Mouse (Mus musculus) MEL (cell line): ENCODE data around the gene Mylk4. TPM values are rescaled to one million over a fixed set of nuclear protein-coding genes. Genes with fewer than 3 reads are reported as not detected.

Source experiments
- DNase-seq: peaks from one replicate; pipeline ENCODE4 v3.0.0; 2011; ENCODE audit warnings: low read depth, low spot score
- H3K27ac ChIP-seq: 2 replicates; pipeline ENCODE4 v1.5.1; 2012; ENCODE audit warnings: low read depth, mild to moderate bottlenecking, control low read depth, low read length, moderate library complexity; ENCODE audit not compliant: control insufficient read depth
- H3K27me3 ChIP-seq, 2 experiments: fragments of 150-350 bp in 1 of 2; sonication (generic) in 1 of 2; 2 replicates each; pipeline ENCODE4 v1.6.1; 2012; ENCODE audit warnings: low read length in 2 of 2, mild to moderate bottlenecking in 2 of 2, improper control_type of control experiment in 1 of 2, moderate library complexity in 1 of 2; ENCODE audit not compliant: insufficient read depth in 2 of 2, control insufficient read depth in 1 of 2
- H3K36me3 ChIP-seq, 2 experiments: 2 replicates each; pipeline ENCODE4 v1.6.1; 2012 to 2014; ENCODE audit warnings: low read length in 2 of 2, improper control_type of control experiment in 1 of 2, inconsistent platforms in 1 of 2, mild to moderate bottlenecking in 1 of 2; ENCODE audit not compliant: insufficient read depth in 2 of 2, control insufficient read depth in 1 of 2
- H3K4me1 ChIP-seq, 2 experiments: fragments of 150-350 bp in 1 of 2; sonication (generic) in 1 of 2; 2 replicates each; pipeline ENCODE4 v1.6.1; 2012; ENCODE audit warnings: low read length in 2 of 2, improper control_type of control experiment in 1 of 2, mild to moderate bottlenecking in 1 of 2; ENCODE audit not compliant: insufficient read depth in 2 of 2, control insufficient read depth in 1 of 2
- H3K4me3 ChIP-seq, 2 experiments: fragments of 150-350 bp in 1 of 2; sonication (generic) in 1 of 2; 2 replicates each; pipeline ENCODE4 v1.5.1; 2012; ENCODE audit warnings: low read depth in 2 of 2, low read length in 2 of 2, mild to moderate bottlenecking in 2 of 2, moderate library complexity in 2 of 2, control low read depth in 1 of 2, improper control_type of control experiment in 1 of 2; ENCODE audit not compliant: control insufficient read depth in 1 of 2, insufficient read depth in 1 of 2
- H3K79me2 ChIP-seq: 2 replicates; pipeline ENCODE4 v1.6.1; 2012; ENCODE audit warnings: mild to moderate bottlenecking, low read length, moderate library complexity; ENCODE audit not compliant: control insufficient read depth, poor library complexity, insufficient read depth
- H3K9ac ChIP-seq: 2 replicates; pipeline ENCODE4 v1.6.1; 2012; ENCODE audit warnings: low read depth, mild to moderate bottlenecking, control low read depth, low read length, moderate library complexity; ENCODE audit not compliant: control insufficient read depth, poor library complexity, severe bottlenecking
- H3K9me3 ChIP-seq: fragments of 150-350 bp; sonication (generic); replicated peaks from 2 replicates; pipeline ENCODE4 v1.6.1; 2012; ENCODE audit warnings: mild to moderate bottlenecking, low read length, improper control_type of control experiment, moderate library complexity; ENCODE audit not compliant: insufficient read depth
- BHLHE40 ChIP-seq: IDR thresholded peaks from 2 replicates; pipeline ENCODE4 v1.6.1; 2012; ENCODE audit warnings: low read depth, mild to moderate bottlenecking, inconsistent platforms, low read length, improper control_type of control experiment, borderline replicate concordance
- CHD1 ChIP-seq: IDR thresholded peaks from 2 replicates; pipeline ENCODE4 v1.6.1; 2012; ENCODE audit warnings: low read depth, mild to moderate bottlenecking, inconsistent platforms, low read length, improper control_type of control experiment
- CTCF ChIP-seq, 3 experiments: IDR thresholded peaks in 2 of 3; conservative IDR thresholded peaks in 1 of 3; 2 replicates each; pipeline ENCODE4 v1.5.1; 2011 to 2012; ENCODE audit warnings: low read length in 3 of 3, low read depth in 2 of 3, mild to moderate bottlenecking in 2 of 3, improper control_type of control experiment in 1 of 3, inconsistent platforms in 1 of 3, mixed read lengths in 1 of 3, moderate library complexity in 1 of 3; ENCODE audit not compliant: control insufficient read depth in 1 of 3, insufficient read depth in 1 of 3, poor library complexity in 1 of 3, severe bottlenecking in 1 of 3
- ELF1 ChIP-seq: IDR thresholded peaks from 2 replicates; pipeline ENCODE4 v1.6.1; 2014; ENCODE audit warnings: low read depth, mild to moderate bottlenecking, inconsistent platforms, low read length, improper control_type of control experiment, moderate library complexity
- GABPA ChIP-seq: IDR thresholded peaks from 2 replicates; pipeline ENCODE4 v1.6.1; 2012; ENCODE audit warnings: low read depth, mild to moderate bottlenecking, inconsistent platforms, low read length, improper control_type of control experiment, moderate library complexity
- HCFC1 ChIP-seq: IDR thresholded peaks from 2 replicates; pipeline ENCODE4 v1.6.1; 2012; ENCODE audit warnings: low read depth, mild to moderate bottlenecking, inconsistent platforms, low read length, improper control_type of control experiment, moderate library complexity
- JUND ChIP-seq: IDR thresholded peaks from 2 replicates; pipeline ENCODE4 v1.6.1; 2011; ENCODE audit warnings: low read depth, mild to moderate bottlenecking, improper control_type of control experiment, low read length
- KAT2A ChIP-seq: conservative IDR thresholded peaks from 2 replicates; pipeline ENCODE4 v1.6.1; 2012; ENCODE audit warnings: low read depth, low read length, improper control_type of control experiment, inconsistent platforms
- MAX ChIP-seq: IDR thresholded peaks from 2 replicates; pipeline ENCODE4 v1.6.1; 2011; ENCODE audit warnings: low read length, improper control_type of control experiment
- MAZ ChIP-seq: IDR thresholded peaks from 2 replicates; pipeline ENCODE4 v1.6.1; 2012; ENCODE audit warnings: low read depth, mild to moderate bottlenecking, inconsistent platforms, low read length, improper control_type of control experiment
- MXI1 ChIP-seq: IDR thresholded peaks from 2 replicates; pipeline ENCODE4 v1.6.1; 2011; ENCODE audit warnings: mild to moderate bottlenecking, low read depth, low read length, improper control_type of control experiment
- MYB ChIP-seq: IDR thresholded peaks from 2 replicates; pipeline ENCODE4 v1.6.1; 2011; ENCODE audit warnings: mild to moderate bottlenecking, low read depth, low read length, improper control_type of control experiment
- NELFE ChIP-seq: IDR thresholded peaks from 2 replicates; pipeline ENCODE4 v1.6.1; 2011; ENCODE audit warnings: low read depth, low read length, improper control_type of control experiment
- NRF1 ChIP-seq: IDR thresholded peaks from 2 replicates; pipeline ENCODE4 v1.6.1; 2014; ENCODE audit warnings: low read depth, mild to moderate bottlenecking, inconsistent platforms, low read length, improper control_type of control experiment, moderate library complexity; ENCODE audit not compliant: poor library complexity, insufficient read depth, severe bottlenecking
- POLR2A ChIP-seq, 2 experiments: IDR thresholded peaks; 2 replicates each; pipeline ENCODE4 v1.6.1; 2011 to 2012; ENCODE audit warnings: low read length in 2 of 2, mild to moderate bottlenecking in 2 of 2, control low read depth in 1 of 2, improper control_type of control experiment in 1 of 2, low read depth in 1 of 2, moderate library complexity in 1 of 2; ENCODE audit not compliant: control insufficient read depth in 1 of 2, insufficient read depth in 1 of 2, poor library complexity in 1 of 2
- POLR2AphosphoS2 ChIP-seq: IDR thresholded peaks from 2 replicates; pipeline ENCODE4 v1.6.1; 2011; ENCODE audit warnings: low read length, improper control_type of control experiment
- RAD21 ChIP-seq: IDR thresholded peaks from 2 replicates; pipeline ENCODE4 v1.6.1; 2011; ENCODE audit warnings: mild to moderate bottlenecking, low read depth, low read length, improper control_type of control experiment
- RCOR1 ChIP-seq: IDR thresholded peaks from 2 replicates; pipeline ENCODE4 v1.6.1; 2012; ENCODE audit warnings: low read depth, mild to moderate bottlenecking, inconsistent platforms, low read length, improper control_type of control experiment
- SIN3A ChIP-seq: IDR thresholded peaks from 2 replicates; pipeline ENCODE4 v1.6.1; 2012; ENCODE audit warnings: low read length, improper control_type of control experiment, inconsistent platforms
- SMC3 ChIP-seq: IDR thresholded peaks from 2 replicates; pipeline ENCODE4 v1.6.1; 2011; ENCODE audit warnings: low read depth, low read length, improper control_type of control experiment
- TAL1 ChIP-seq: IDR thresholded peaks from 2 replicates; pipeline ENCODE4 v1.6.1; 2012; ENCODE audit warnings: mild to moderate bottlenecking, inconsistent platforms, low read length, moderate library complexity, mixed read lengths
- TCF12 ChIP-seq: IDR thresholded peaks from 2 replicates; pipeline ENCODE4 v1.6.1; 2014; ENCODE audit warnings: low read depth, mild to moderate bottlenecking, inconsistent platforms, low read length, improper control_type of control experiment, moderate library complexity
- USF1 ChIP-seq: IDR thresholded peaks from 2 replicates; pipeline ENCODE4 v1.6.1; 2014; ENCODE audit warnings: low read depth, mild to moderate bottlenecking, inconsistent platforms, low read length, improper control_type of control experiment, moderate library complexity
- ZC3H11A ChIP-seq: IDR thresholded peaks from 2 replicates; pipeline ENCODE4 v1.6.1; 2012; ENCODE audit warnings: low read depth, mild to moderate bottlenecking, inconsistent platforms, low read length, improper control_type of control experiment
- ZKSCAN1 ChIP-seq: IDR thresholded peaks from 2 replicates; pipeline ENCODE4 v1.6.1; 2012; ENCODE audit warnings: low read depth, mild to moderate bottlenecking, inconsistent platforms, low read length, improper control_type of control experiment, moderate library complexity
- ZNF384 ChIP-seq: IDR thresholded peaks from 2 replicates; pipeline ENCODE4 v1.6.1; 2012; ENCODE audit warnings: low read depth, mild to moderate bottlenecking, inconsistent platforms, low read length, improper control_type of control experiment
- polyA plus RNA-seq, 2 experiments: library from polyadenylated mRNA; stranded (reverse) in 1 of 2; unstranded in 1 of 2; fragments of >175 nt in 1 of 2; fragments of >200 nt in 1 of 2; gene quantifications; 2 replicates each; pipeline versions ENCODE4 v1.2.1 to v1.2.4; 2012; ENCODE audit warnings: low replicate concordance in 2 of 2, low read depth in 1 of 2; ENCODE audit not compliant: insufficient read length in 2 of 2, insufficient read depth in 1 of 2, missing spikeins in 1 of 2
- total RNA-seq: library from RNA; depleted of rRNA; stranded (reverse); fragments of 300-350 nt; gene quantifications from 2 replicates; pipeline ENCODE4 v1.2.3, GENCODE M21; 2012

Gene Mylk4
- total and polyA plus RNA-seq, 3 experiments, result not detected

DNA sequence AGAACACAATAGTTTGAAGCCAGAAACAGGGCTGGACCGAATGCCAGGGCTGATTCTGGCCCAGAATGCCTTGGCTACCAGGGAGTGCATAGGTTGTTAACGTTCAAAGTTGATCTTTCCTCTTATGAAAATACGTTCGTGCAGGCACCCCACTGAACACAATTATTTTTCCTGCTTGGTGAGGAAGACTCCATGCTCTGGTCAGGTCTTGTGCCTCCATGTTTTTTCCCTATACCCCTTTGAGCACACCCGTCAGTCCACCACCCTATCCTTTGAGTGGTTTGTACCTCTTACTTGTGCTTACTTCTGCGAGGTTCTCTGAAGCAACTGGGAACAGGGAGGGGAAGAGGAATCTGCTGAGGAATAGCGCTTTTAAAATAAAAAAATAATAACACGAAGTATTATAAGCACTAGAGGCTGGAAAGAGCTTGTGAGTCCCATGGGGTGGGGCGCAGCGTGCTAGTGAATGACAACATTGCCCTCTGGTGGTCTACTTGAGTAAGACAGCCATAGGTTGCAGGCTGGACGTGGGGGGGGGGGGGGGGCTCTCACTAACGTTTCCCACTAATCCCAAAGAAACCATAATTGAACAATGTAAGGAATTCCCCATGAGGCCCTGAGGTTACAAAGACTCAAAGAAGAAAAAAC, 102.8 kb downstream of the Mylk4 start:
- TF ChIP-seq BHLHE40 (no peak), RCOR1 (no peak), ZNF384 (no peak), ZKSCAN1 (no peak), MAX (no peak), MYB (no peak), GABPA (no peak), SMC3 (peak; percentile 60), CHD1 (no peak), ELF1 (no peak), POLR2A (IDR thresholded peaks at IDR 0.05; ENCODE audit: control insufficient read depth in 1 of 2, insufficient read depth in 1 of 2, low read depth in 1 of 2, low read length in 2 of 2, poor library complexity in 1 of 2) (no peak), USF1 (no peak), POLR2AphosphoS2 (no peak), MAZ (0 out of 2 replicates have a peak, but pooled peaks have one; percentile 55), KAT2A (no peak), TAL1 (no peak), ZC3H11A (peak; percentile 51), NELFE (no peak), SIN3A (no peak), RAD21 (peak; percentile 64), MXI1 (no peak), NRF1 (no peak), CTCF (IDR thresholded peaks at IDR 0.05 in 2 of 3, conservative IDR thresholded peaks at IDR 0.05 in 1 of 3; ENCODE audit: control insufficient read depth in 1 of 3, insufficient read depth in 1 of 3, low read depth in 2 of 3, low read length in 3 of 3, poor library complexity in 1 of 3, severe bottlenecking in 1 of 3) (peak; percentile 37 to 81 (median 66); a peak in 5 of 6 replicates), HCFC1 (no peak), JUND (no peak), TCF12 (no peak)
- Histone ChIP-seq H3K36me3 (no peaks in the 10 kb centered on the region), H3K4me1 (no peaks in the 10 kb centered on the region), H3K9ac (no peak overlapping the region), H3K9me3 (no peaks in the 10 kb centered on the region), H3K79me2 (no peaks in the 10 kb centered on the region), H3K27me3 (no peaks in the 10 kb centered on the region), H3K27ac (no peak overlapping the region), H3K4me3 (no peak overlapping the region)
- peak; percentile 65 for DNase-seq
